Mouse (Mus musculus): Measurements from ENCODE around the gene Sugct. TPM values are rescaled to one million over a fixed set of nuclear protein-coding genes. Genes with fewer than 3 reads are reported as not detected.

Sugct gene
- polyA plus RNA-seq, 1 experiment: not detected

DNA sequence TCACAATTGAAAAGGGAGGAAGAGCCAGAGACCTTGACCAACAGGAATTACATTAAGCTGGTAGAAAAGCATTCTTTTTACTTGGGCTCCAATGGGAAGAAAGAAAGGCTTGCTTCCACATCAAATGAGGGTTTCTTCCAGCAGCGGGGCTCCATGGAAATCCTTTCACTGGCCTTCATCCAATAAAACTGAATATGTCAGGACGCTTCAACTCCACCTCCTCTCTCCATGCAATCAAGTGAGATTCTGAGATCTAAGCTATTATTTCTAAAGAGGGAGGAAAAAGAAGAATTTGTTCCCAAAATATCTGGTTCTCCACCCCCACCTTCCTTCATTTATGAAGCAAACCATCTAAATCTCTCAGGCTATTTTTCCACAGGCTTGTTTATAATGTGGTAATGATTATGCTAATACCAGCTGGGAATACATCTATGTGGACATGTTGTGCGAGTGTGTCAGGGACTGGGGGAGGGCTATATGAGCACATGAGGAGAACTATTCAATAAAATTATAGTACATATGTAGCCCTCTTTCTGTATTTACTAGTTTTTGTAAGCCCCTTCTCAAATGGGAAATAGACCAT lies 505.1 kb downstream of the Sugct start:
- 79% methylated on average over 3 of the region's 3 CpGs for WGBS

DNA sequence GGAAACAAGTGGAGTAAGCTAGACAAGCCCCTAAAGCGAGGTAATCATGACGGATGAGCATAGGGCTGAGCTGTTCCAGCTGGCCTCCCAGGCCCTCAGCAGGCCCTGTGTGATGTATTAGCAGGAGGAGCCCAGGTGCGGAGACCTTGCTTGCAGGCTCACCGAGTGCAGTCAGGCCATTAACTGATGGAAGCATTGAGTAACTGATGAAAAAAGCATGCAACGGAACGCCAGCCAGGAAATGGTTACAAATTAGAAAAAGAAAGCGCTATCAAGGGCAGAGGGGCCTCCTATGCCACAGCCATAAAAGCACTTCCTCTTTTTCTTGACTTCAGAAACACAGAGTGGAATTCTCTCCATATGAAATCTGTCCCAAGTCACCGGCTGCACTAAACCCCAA lies 510.1 kb downstream of the Sugct start:
- peaks cover 1% of the 10 kb centered on the region for H3K4me1 ChIP-seq (ENCODE audit: control insufficient read depth, insufficient read depth, low read length)
- TF ChIP-seq CTCF (IDR thresholded peaks at IDR 0.05; ENCODE audit: control insufficient read depth, insufficient read depth, low read length) (no peak), POLR2A (IDR thresholded peaks at IDR 0.05; ENCODE audit: borderline replicate concordance, control insufficient read depth, low read depth, low read length) (no peak)
- peak overlapping the region; percentile 39 for H3K4me3 ChIP-seq (replicated peaks; ENCODE audit: control insufficient read depth, low read depth, low read length)
- 1% methylated on average over 8 of the region's 8 CpGs for WGBS
- no peak overlapping the region; the same call in 1 of the 2 replicates for H3K27ac ChIP-seq (ENCODE audit: control insufficient read depth, insufficient read depth, low read depth, low read length, poor library complexity)

More for the DNA sequence above, 505.1 kb downstream of the Sugct start:
- peaks cover under 1% of the 10 kb centered on the region for H3K4me1 ChIP-seq (ENCODE audit: control insufficient read depth, insufficient read depth, low read length)
- no peak overlapping the region for H3K4me3 ChIP-seq (replicated peaks; ENCODE audit: control insufficient read depth, low read depth, low read length)
- TF ChIP-seq POLR2A (IDR thresholded peaks at IDR 0.05; ENCODE audit: borderline replicate concordance, control insufficient read depth, low read depth, low read length): no peak
- H3K27ac ChIP-seq (ENCODE audit: control insufficient read depth, insufficient read depth, low read depth, low read length, poor library complexity): no peak overlapping the region

DNA sequence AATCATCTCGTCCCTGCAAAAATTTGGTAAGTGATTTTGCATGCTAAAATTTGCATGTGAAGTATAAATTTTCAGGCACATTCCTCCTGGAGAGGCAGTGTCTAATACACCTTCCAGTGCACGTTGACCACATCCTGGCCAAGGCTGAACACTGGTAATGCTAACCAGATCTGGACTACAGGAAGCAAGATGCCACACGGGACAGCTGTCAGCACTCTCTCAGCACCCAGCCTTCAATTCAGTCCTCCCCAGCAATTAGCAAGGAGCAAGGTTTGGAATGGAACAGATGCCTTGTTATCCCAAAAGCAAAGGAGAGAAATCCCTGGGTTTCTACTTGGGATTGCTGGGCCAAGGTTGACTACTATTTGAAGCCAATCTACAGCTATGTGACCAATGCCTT lies 529.4 kb downstream of the Sugct start:
- H3K27ac ChIP-seq (ENCODE audit: control insufficient read depth, insufficient read depth, low read depth, low read length, poor library complexity): no peak overlapping the region
- no peak overlapping the region for H3K4me3 ChIP-seq (replicated peaks; ENCODE audit: control insufficient read depth, low read depth, low read length)
- no peaks in the 10 kb centered on the region for H3K4me1 ChIP-seq (ENCODE audit: control insufficient read depth, insufficient read depth, low read length)
- TF ChIP-seq POLR2A (IDR thresholded peaks at IDR 0.05; ENCODE audit: borderline replicate concordance, control insufficient read depth, low read depth, low read length) (no peak), CTCF (IDR thresholded peaks at IDR 0.05; ENCODE audit: control insufficient read depth, insufficient read depth, low read length) (no peak)
- 35% methylated on average over 3 of the region's 3 CpGs for WGBS

DNA sequence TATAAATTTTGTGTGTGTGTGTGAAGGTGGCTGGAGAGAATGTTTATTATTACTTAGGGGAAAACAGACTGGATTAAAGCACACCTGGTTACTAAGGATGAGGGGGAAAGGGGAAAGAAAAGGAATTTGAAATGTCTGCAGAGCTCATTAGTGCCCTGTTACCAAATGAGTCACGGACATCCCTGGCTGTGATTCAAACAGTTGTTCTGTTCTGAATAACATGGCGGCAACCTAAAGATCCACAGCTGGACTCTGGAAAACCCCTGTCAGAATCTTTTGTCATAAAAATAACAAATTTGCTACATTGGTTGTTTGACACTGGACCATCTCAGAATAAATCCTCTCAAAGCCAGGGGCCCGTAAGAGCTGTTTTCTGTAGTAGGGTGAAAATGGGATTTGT lies 530.6 kb downstream of the Sugct start:
- no peak for TF ChIP-seq CTCF (IDR thresholded peaks at IDR 0.05; ENCODE audit: control insufficient read depth, insufficient read depth, low read length)
- TF ChIP-seq POLR2A (IDR thresholded peaks at IDR 0.05; ENCODE audit: borderline replicate concordance, control insufficient read depth, low read depth, low read length): no peak
- Histone ChIP-seq H3K4me1 (ENCODE audit: control insufficient read depth, insufficient read depth, low read length) (no peaks in the 10 kb centered on the region), H3K4me3 (replicated peaks; ENCODE audit: control insufficient read depth, low read depth, low read length) (no peak overlapping the region)

DNA sequence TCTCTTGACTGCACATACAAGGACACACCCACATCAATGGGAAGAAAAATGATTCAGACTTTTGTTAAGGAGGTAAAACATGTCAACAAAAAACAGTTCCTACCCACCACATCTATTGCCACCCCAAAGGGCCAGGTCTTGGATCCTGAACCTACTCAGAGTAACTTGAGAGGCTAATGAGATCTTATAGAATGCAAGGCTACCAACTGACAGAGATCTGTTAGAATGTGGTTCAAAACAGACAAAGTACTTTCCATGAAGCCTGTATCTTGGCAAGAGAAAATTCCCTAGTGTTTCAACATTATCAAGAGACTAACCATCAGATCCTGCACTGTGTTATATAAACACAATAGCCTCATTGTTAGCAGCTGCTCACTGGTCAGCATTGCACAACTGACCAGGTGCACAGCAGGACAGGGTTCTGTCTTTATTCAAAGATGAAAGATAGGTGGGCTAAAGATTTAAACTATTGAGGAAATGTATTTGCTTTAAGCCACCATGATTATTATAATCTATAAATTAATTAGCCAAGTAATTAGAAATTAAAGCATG lies 548.8 kb downstream of the Sugct start:
- H3K4me1 ChIP-seq (ENCODE audit: control insufficient read depth, insufficient read depth, low read length): no peaks in the 10 kb centered on the region
- H3K27ac ChIP-seq (ENCODE audit: control insufficient read depth, insufficient read depth, low read depth, low read length, poor library complexity): no peak overlapping the region
- no peak for TF ChIP-seq POLR2A (IDR thresholded peaks at IDR 0.05; ENCODE audit: borderline replicate concordance, control insufficient read depth, low read depth, low read length)
- no peak for TF ChIP-seq CTCF (IDR thresholded peaks at IDR 0.05; ENCODE audit: control insufficient read depth, insufficient read depth, low read length)
- H3K4me3 ChIP-seq (replicated peaks; ENCODE audit: control insufficient read depth, low read depth, low read length): no peak overlapping the region

More for the DNA sequence above, 530.6 kb downstream of the Sugct start:
- no peak overlapping the region for H3K27ac ChIP-seq (ENCODE audit: control insufficient read depth, insufficient read depth, low read depth, low read length, poor library complexity)
- 82% methylated on average over 3 of the region's 3 CpGs for WGBS

DNA sequence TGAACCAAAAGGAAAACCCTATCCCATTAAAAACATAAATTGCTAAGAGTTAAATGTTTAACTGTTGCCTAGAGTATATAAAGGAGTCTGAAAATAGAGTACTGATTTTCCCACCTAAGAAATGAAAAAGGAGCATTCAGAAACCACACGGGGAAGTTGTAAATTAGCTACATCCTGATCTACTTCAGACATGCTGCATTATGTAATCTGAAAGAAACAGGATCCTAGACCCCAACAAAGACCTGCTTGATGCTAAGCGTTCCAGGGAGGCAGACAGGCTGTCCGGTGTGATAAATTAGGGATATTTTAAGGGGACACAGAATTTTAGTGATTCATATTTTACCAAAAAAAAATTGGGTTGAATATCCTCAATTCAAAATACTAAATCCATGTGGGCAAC lies 579.3 kb downstream of the Sugct start:
- WGBS: 4% methylated on average over 3 of the region's 3 CpGs
- H3K27ac ChIP-seq (ENCODE audit: control insufficient read depth, insufficient read depth, low read depth, low read length, poor library complexity): no peak overlapping the region
- H3K4me1 ChIP-seq (ENCODE audit: control insufficient read depth, insufficient read depth, low read length): no peaks in the 10 kb centered on the region
- H3K4me3 ChIP-seq (replicated peaks; ENCODE audit: control insufficient read depth, low read depth, low read length): no peak overlapping the region
- TF ChIP-seq CTCF (IDR thresholded peaks at IDR 0.05; ENCODE audit: control insufficient read depth, insufficient read depth, low read length) (no peak), POLR2A (IDR thresholded peaks at IDR 0.05; ENCODE audit: borderline replicate concordance, control insufficient read depth, low read depth, low read length) (no peak)

DNA sequence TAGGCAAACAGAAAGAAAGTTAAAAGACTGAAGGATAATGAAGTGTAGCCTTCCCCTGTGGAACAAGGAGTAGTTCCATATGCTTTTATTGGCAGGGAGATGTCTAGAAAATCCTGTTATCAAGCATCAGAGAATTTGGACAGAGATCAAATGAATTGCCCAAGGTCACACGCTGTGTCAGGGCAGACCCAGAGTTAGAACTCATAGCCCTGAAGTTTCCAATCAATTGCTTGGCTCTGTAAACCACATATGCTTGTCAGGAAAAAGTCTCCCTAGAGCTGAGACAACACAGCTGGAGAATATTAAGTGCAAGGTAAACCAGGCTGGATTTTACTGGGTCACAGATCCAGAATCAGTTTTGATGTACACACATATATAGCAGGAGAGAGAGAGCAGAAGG lies 593.0 kb downstream of the Sugct start:
- 81% methylated on average over 1 of the region's 1 CpGs for WGBS
- no peak overlapping the region for H3K4me3 ChIP-seq (replicated peaks; ENCODE audit: control insufficient read depth, low read depth, low read length)
- H3K4me1 ChIP-seq (ENCODE audit: control insufficient read depth, insufficient read depth, low read length): no peaks in the 10 kb centered on the region
- H3K27ac ChIP-seq (ENCODE audit: control insufficient read depth, insufficient read depth, low read depth, low read length, poor library complexity): no peak overlapping the region
- TF ChIP-seq CTCF (IDR thresholded peaks at IDR 0.05; ENCODE audit: control insufficient read depth, insufficient read depth, low read length): no peak
- no peak for TF ChIP-seq POLR2A (IDR thresholded peaks at IDR 0.05; ENCODE audit: borderline replicate concordance, control insufficient read depth, low read depth, low read length)

DNA sequence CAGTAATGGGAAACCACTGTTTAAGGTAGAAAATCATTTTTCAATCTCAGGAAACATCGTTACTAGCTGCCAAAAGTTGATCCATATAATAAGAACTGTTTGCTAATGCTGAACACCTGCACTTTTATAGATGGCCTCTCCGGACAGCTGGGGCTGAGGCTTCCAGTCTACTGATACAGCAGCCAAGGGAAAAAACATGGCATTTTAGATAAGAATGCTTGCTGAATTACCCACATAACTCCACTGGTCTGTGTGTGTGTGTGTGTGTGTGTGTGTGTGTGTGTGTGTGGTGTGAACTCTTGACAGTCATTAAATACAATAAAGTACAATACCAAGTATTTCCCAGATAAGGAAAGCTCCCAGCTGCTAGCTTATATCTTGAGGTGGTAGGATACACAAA lies 608.8 kb downstream of the Sugct start:
- TF ChIP-seq CTCF (IDR thresholded peaks at IDR 0.05; ENCODE audit: control insufficient read depth, insufficient read depth, low read length) (no peak), POLR2A (IDR thresholded peaks at IDR 0.05; ENCODE audit: borderline replicate concordance, control insufficient read depth, low read depth, low read length) (no peak)
- no peaks in the 10 kb centered on the region for H3K4me1 ChIP-seq (ENCODE audit: control insufficient read depth, insufficient read depth, low read length)
- no peak overlapping the region for H3K27ac ChIP-seq (ENCODE audit: control insufficient read depth, insufficient read depth, low read depth, low read length, poor library complexity)
- 41% methylated on average over 2 of the region's 2 CpGs for WGBS
- no peak overlapping the region for H3K4me3 ChIP-seq (replicated peaks; ENCODE audit: control insufficient read depth, low read depth, low read length)

DNA sequence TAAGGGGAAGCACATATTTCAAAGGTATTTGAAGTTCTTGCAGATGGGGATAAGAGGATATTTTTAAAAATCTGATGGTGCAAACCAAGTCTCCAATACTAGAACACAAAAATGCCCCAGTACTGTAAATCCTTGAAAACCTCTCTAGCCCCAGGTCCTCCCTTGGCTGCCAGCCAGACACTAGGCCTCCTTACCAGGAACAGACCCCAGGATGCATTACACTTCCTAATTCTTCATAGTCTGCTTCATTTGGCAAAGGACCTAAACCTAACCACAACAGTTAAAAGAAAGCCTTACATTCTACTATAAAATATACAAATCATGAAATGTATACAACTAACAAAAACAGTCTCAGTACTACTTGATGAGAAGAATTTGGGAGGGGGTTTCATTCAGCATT lies 609.2 kb downstream of the Sugct start:
- Histone ChIP-seq H3K27ac (ENCODE audit: control insufficient read depth, insufficient read depth, low read depth, low read length, poor library complexity) (no peak overlapping the region), H3K4me3 (replicated peaks; ENCODE audit: control insufficient read depth, low read depth, low read length) (no peak overlapping the region), H3K4me1 (ENCODE audit: control insufficient read depth, insufficient read depth, low read length) (no peaks in the 10 kb centered on the region)
- TF ChIP-seq POLR2A (IDR thresholded peaks at IDR 0.05; ENCODE audit: borderline replicate concordance, control insufficient read depth, low read depth, low read length): no peak
- no peak for TF ChIP-seq CTCF (IDR thresholded peaks at IDR 0.05; ENCODE audit: control insufficient read depth, insufficient read depth, low read length)
